Mouse (Mus musculus): ENCODE results near the gene Myl6b.

DNA sequence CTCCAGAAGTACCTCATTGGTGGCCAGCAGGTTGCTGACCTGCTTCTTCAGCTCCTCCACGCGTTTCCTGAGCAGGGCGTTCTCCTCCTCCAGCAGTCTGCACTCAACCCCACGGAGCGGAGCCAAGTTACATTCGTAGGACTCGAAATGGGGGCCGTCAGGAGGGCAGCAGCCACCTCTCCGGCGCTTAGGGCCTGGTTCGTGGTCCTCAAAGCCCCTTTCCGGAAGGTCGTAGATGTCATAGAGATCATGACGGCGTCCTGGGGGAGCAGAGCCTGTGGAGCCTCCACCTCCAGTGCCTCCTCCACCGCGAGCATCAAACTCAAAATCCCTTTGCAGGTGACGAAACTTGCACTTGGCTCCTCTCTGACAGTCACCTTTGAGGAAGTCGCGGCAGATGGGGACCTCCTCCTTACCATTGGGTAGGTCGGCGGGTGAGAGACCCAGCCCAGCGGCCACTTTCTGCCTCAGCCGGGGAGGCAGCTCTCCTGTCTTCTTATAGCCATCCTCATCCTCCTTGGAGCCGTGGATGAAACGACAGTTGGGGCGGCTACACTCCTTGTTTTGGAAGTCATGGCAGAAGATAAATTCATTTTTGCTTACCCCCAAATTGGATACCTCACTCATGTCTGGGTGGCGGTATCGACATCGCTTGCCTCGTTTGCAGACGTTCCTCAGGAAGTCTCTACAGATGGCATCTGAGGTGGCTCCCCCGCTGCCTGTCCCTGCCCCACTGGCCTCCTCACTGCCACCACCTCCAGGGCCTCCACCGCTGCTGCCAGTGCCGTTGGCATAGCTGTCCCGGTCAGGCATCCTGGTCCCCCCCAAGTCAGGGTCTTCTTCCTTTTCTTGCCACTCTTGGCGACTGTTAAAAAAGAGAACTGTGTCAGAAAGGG, 46.4 kb upstream of the Myl6b start:
- TF ChIP-seq GATA1 (IDR thresholded peaks at IDR 0.05; ENCODE audit: low read length) (no peak), TAL1 (IDR thresholded peaks at IDR 0.05; ENCODE audit: low read length) (no peak)

Data from erythroblast, embryonic 14.5 days (primary cell).